Mouse (Mus musculus) kidney, postnatal 4 days (tissue): ENCODE measurements around the gene Preb.
A peak's percentile ranks its signal among the peaks of the same experiment; 100 is the strongest.

ENCODE experiments used
- DNase-seq, 2 experiments: peaks; one replicate each; pipeline ENCODE4 v3.0.0; 2021; ENCODE audit warnings: mixed read lengths in 2 of 2

Gene Preb

DNA sequence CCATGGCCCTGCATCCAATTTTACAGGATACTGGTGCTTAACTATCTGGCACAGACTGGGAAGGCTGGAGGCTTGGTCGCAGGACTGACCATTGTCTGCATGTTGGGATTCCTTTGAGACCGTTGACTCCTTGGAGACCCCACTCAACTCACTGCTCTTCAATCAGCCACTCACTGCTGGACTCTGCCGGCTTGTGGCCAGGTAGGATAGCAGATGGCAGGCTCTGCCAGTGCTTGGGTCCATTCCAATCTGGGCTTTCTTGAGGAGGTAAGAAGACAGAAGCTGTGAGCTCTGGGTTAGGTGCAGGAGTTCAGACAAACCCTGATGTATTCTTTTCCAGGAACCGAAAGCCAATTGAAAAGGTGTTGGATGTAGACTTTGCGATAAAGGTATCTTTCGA is 6.1 kb downstream of the Preb start:
- no peak for DNase-seq

DNA sequence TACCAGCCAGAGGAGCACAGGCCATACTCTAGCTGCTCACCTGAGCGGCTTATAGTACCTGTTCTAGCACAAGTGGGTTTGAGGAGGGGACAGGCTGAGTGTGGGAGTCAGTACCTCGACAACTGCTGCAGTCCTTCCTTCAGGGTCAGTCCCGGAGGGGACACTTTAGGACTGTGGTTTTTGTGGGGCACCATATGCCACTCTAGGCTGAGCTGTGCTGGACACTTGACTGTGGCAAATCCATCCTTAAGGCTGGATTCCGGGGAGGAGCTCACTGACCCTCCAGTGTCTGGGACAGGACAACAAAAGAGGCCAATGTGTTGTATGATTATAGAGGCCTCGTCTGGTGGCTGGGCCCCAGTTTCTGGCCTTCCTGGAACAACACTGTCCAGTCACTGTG is 7.6 kb downstream of the Preb start:
- DNase-seq, result no peak

DNA sequence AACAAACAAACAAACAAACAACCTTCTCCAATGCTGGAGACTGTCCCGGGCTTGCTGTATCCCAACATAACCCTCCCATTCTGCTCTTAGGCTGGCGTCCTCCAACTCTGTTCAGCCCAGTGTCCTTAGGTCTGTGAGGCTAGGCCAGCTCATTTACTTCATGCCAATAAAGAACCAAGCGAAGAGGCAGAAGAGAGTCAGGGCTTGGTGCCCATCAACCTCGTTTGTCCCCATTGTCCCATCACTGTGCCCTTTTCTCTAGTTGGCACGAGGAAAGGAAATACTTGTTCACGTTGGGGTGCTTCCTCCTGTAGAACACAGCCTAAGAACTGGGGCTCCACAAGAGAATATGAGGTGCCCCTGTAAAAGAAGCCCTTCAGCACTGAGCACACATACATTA is 8.5 kb downstream of the Preb start:
- no peak for DNase-seq

DNA sequence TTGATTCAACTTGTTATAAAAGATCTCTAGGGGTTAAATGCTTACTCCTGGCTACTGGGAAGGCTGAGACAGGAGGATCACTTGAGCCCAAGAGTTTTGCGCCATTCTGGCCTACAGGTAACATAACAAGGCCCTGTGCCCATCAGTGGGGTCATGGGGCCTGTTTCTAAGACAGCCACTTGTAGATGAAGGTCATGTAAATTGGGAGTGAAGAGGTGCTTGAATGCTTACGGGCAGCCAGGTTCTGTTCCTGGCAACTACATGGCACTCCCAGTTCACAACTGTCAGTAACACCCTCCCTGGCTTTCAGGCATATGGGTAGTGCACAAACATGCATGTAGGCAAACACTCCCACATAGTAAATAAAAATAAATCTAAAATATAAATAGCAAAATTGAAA is 9.2 kb downstream of the Preb start:
- no peak for DNase-seq

DNA sequence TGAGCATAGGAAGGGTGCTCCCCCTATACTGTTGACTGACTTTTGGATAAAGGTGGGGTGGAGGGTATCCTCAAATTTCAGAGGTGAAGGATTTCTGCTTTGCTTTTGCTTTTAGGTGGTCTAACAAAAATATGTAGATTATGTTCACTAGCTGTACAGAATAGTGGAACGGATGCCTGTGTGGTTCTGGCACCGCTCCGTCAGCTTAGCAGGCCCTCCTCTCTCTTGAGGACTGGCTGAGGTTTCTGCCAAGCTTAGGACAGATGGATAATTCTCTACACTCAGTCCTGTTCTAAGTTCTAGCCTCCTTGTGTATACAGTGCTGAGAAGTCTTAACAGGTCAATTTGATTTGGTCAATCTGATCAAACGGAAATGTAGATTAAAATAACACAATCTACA is 9.7 kb downstream of the Preb start:
- no peak for DNase-seq

DNA sequence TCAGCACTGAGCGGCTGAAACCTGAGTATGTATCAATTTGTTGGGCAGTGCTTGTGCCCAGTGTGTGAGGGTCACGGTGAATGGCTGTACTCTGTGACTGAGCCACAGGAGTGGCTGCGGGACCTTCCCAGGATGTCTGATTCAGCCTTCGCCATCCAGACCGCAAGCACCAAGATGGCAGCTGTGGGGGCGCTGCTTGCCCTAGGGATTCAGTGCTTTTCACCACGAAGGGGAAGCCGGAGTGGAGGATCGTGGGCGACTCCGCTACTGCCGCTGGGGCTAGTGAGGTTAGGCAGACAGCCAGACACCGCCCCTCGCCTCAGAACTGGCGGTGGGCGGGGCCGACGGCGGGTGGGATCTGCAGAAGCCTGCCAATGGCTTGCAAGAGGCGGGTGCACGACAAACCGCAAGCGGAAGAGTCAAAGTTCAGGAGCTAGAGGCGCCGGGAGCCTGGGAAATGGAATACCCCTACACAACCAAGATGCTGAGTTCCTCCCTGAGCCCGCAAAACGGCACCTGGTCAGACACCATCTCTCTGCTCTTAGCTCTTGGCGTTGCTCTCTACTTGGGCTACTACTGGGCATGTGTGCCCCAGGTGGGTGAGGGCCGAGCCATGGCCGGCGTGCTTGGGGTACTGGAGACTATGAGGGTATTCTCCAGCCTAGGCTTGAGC is 10.4 kb downstream of the Preb start:
- peak; percentile 97 to 98 for DNase-seq

DNA sequence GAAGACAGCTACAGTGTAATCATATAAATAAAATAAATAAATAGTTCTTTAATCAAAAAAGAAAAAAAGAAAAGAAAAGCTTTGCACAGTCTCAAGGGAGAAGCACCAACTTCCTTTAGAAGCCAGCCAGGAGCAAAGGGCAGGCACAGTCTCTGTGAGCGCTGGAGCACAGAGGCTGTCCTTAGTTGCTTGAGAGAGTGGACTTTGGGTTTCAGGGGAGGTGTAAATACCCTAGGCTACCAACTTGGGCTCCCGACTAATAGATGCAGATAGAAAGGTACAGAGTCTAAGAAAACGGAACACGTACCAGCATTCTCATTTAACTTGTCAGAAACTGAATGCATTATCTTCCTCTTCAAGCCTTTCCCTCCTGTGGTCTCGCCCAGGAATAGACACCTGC is 11.5 kb downstream of the Preb start:
- no peak for DNase-seq

DNA sequence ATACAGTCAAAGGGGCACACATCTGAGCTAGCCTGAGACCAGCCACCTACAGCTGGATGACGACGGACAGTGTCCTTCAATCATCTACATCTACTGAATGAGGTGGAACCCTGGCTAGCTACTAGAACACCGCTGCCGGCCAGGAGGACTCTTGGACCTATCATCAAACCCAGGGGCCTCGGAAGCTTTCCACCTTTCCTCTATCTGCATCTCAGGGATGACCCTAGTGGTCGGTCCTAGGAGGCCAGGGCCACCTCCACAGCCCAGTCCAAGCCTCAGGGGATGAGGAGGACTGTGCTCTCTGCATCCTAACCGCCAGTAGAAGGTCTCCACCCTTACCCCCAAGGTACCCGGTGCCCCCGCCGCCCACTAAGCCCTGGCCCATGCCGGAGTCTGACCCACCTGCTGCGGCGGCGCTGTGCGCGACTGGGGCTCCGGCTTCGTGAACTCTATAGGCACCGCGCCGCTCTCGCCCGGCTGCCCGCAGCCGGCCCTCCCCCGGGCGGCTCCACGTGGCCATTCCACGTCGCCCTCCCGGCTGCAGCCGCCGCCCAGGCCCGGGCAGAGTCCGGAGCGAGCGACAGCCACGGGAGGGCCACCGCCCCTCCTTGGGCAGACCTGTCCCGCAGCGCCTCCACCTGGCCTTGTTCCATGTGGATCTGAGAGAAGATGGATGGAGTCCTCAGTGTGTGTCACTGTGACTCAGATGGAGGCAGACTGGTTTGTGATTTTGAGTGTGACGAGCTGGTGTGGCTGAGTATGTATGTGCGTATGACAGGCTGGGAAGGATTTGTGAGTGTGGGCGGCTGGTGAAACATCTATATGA is 15.0 kb downstream of the Preb start, which contains the start of gene Cgref1:
Gene Cgref1 (minus strand): TSS at position 636 of the 826 bp plus-strand sequence.
- peak; percentile 80 to 88 for DNase-seq

DNA sequence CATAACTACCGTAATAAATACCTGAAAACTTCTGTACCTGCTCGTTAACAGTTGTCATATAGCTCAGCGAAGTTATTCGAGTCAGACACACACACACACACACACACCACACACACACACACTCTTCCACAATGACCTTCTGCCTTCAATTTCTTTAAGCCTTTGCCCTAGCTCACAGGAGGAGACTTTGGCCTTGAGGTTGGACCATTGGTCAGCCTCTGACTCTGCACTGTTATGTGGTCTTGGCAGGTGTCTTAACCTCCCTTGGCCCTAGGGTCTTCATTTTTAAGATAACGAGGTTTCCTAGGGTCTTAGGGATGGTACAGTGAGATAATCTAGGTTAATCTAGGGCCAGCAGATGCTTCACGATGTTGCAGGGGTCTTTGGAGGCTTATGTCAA is 15.8 kb downstream of the Preb start:
- no peak for DNase-seq

DNA sequence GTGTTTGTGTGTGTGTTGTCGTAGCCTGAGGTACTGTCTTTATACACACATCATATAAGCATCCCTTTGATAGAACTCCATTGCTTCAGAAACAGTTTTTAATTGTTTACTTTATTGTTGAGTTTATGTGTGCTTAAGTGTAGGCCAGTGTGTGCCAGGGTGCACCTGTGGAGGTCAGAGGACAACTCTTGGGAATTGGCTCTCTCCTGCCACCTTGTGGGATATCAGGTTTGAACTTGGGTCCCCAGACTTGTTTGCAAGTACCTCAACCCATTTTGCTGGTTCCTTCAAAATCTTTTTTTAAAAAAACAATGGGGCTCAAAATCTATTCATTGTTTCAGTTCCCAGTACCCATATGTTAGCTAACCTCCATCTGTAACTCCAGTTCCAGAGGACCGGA is 17.2 kb downstream of the Preb start:
- peak; percentile 40 to 56 for DNase-seq

DNA sequence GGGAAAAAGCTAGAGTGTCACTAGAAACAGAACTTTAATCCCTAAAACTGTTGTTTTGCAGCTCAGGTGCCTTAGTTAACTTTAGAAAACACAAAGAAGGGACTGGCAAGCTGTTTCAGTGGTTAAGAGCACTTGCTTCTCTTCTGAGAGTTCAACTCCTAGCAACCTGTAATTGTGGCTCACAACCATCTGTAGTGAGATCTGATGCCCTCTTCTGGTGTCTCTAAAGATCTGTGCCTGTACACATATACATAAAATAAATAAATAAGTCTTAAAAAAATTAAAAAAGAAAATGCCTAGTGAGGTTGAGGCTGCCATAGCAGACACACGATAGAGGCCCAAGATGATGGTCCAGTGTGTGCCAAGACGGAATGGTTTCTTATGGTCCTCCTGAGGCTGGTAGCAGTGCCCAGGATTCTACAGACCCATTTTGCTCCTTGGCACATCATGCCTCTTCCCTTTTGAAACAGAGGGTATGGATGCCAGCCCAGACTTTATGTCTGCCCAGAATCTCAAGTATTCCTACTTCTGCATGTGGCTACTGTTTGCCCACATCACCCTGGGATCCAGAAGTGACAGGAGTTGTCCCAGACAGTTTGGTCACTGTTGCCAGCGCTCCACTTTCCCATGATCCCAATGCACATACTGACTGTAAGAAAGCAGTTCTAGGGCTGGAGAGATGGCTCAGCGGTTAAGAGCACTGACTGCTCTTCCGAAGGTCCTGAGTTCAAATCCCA is 25.3 kb downstream of the Preb start:
- DNase-seq, result no peak

DNA sequence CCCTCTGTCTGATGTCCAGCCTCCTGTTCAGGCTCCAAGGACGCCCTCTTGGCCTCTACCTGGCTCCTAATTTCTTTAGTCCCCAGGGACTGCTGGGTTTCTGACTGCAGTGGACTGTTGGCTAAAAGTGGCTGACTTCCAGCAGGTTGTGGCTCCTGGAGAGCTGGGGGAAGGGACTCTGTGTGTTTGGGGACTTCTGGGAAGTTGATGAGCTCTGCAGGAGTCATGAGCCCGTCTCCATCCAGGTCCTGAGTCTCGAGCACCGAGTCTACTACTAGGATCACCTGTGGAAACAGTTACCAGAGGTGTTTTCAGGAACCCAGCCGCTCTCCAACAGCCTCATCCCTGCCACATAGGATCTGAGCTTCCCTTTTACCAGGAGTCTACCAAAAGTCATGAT is 26.5 kb downstream of the Preb start:
- no peak for DNase-seq

DNA sequence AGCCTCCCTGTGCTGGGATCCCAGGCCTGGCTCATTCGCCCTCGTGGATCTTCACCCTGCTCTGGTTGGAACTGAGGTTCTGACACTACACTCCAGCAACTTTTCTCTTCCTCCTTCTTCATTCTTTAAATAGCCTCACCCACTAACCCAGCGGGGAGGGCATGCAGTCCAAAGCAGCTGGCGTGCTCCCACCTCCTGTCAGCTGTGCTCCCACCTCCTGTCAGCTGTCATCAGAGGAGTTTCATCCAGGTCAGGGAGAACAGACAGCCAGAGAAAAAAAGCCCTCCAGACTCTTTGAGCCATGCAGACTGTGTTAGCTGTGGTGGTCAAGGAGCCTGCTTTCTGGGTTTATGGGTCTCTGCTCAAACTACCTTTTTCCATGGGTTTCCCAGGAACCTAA is 28.8 kb downstream of the Preb start:
- no peak for DNase-seq

DNA sequence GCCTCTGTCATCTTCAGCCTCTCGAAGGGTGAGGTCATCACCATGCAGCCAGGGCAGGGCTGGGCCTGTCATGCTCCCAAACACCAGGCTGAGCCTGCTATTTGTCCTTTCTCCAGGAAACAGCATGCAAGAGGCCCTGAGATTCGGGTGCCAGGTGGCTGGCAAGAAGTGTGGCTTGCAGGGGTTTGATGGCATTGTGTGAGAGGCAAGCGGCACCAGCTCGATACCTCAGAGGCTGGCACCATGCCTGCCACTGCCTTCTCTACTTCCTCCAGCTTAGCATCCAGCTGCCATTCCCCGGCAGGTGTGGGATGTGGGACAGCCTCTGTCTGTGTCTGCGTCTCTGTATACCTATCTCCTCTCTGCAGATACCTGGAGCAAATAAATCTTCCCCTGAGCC is 29.3 kb downstream of the Preb start:
- no peak for DNase-seq

DNA sequence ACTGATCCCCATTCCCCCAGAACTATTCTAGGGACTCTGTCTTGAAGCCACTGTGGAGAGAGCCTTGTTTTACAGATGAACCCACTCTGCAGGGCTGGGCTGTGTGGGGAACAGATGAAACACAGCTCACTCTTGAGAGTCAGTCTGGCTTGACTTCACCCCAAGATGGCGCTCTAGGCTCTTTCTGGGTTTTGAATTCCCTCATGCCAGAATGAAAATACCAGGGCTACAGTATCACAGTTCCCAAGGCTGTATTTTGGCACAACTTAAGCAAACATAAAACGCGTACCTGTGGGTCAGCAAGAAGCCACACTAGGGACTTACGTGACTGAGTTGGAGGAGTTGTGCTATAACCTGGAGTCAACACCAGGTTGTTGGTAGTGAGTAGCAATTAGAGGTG is 30.0 kb downstream of the Preb start:
- peak; percentile 85 to 87 for DNase-seq

DNA sequence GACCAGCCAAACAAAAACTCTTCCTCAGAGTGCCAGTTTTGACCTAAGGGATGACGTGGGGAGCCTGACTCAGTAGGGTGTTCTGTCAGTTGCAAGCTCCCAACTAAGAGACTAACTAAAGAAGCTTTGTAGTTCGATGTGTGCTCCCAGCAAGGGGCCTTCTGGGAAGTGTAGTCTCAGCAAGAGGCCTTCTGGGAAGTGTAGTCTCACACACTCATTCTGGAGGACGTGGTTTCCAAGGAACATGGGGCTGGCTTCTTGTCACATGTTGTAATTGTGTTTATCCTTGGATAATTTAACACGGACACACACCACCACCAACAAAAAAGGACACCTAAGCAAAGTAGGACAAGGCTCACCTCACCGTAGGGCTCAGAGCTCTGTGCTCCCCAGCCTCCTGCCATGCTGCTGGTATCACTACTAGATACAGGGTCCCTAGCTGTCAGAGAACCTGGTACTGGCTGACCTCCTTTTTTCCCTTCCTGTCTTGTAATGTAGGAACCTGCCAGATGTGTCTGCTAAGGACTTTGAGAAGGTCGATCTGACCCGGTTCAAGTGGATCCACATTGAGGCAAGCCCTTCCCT is 32.1 kb downstream of the Preb start:
- DNase-seq, result peak in 1 of 2 experiments; percentile 40

DNA sequence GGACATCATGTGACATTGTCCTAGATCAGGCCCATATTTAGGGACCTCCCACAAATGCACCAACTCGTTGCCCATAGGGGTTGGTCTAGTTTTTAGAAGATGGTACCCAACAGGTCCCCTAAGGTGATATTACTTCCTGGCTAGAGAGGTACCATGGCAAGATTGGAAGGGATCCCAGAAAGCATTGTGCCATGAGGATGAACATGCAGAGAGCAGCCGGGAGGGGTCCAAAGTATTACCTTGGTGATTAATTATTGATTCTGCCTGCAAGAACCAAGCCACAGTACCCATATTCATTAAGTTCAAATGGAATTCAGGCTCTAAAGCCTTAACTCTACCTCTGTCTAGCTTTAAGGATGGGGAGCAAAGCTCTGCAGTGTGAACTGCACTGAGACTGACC is 34.1 kb downstream of the Preb start:
- DNase-seq, result no peak

DNA sequence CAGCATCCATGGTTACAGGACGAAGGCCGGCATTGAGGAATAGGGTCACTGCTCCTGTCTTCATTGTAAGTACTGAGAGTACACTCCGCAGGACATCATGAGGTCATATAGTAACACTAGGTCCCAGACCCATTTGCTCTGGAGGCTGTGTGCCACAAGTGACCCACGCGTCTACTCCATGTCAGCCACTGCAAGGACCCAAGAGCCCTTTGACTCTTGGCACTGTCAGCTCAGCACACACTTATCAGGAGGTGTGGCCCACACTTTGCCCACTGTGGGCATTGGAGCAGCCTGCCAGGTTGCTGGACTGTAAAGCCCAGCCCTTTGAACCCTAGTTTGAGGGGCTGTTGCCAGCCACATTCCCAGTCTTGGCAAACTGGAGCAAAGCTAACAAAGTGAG is 34.9 kb downstream of the Preb start:
- peak in 1 of 2 experiments; percentile 60 for DNase-seq

DNA sequence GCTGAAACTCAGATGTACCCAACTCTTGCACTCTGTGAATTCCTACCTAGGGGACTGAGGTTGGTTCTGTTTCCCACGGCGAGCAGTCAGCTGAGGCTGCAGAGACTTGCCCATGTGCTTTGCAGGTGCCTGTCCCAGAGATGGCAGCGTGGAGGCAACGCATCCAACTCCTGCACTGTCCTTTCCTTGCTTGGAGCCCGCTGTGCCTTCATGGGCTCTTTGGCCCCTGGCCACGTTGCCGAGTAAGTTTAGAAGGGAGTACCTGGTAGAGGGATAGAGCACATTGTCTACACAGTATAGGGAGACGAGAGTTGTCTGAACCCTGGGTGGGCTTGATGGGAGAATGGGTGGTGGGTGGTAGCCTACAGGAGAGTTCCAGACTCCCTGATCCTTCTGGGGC is 35.5 kb downstream of the Preb start:
- no peak for DNase-seq

DNA sequence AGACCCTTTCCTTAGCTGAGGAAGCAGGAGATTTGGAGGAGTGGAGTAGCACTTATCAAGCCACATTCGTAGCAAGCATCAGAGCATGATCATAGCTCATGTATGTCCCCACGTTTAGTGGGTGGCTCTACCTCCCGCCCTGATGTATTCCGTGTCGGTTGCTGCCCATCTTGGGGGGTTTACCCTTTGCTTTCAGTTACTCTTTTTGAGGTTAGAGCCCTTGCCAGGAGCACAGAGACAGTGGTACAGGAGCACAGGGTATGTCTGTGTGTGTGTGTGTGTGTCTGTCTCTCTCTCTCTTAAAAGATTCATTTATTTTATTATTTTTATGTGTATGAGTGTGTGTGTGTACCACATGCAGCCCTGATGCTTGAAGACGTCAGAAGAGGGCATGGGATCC is 37.0 kb downstream of the Preb start:
- DNase-seq, result no peak

DNA sequence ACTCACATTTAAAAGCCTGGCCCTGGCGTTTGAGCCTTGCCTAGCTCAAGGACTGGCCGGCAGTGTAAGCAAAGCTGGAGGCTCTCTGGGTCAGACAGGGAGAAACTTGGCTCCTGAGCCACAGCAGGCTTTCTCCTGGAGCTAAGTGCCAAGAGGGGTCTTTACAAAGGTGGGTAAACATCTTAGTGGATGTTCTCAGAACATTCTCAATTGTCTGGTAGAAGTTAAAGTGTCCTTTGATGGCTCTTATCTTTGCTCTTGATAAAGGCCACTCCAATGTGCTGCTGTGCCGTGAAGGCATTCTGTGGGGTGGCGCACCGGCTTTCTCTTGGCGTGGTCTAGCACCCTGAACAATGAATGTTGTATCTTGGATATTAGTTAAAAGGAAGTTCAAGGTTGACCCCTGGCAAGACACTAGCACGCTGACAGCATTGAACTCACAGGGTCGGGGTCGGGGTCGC is 37.5 kb downstream of the Preb start:
- no peak for DNase-seq

DNA sequence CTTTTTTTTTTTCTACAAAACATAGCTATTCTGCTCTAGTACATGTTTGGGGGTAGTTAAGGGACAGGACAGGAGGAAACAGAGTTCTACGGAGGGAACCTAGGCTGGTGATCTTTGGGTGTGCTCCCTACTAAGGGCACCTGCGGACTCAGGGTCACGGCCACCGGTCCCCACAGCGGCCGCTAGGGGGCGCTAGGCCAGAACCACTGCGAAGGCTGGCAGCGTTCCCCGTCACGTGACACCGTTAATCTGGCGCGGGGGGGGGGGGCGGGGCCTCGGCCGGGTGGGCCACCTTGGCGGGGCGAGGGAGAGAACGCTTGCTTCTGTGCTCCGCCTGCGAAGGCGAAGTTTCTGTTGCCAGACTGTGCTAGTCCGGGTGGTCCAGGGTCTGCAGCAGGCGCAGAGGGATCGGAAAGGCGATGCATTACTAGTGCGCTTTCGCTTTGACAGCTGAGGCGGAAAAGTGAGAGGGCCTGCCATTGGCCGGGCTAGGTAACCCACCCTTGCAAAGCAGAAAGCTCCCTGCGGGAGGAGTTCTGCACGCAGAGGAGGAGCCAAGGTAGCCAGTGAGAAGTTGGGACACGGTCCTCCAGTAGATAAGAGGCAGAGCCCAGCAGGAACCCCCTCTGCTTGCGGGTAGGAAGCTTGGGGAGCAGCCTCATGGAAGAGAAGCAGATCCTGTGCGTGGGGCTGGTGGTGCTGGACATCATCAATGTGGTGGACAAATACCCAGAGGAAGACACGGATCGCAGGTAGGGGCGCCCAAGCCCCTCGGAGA is 38.7 kb downstream of the Preb start, which contains the start of gene Khk:
Gene Khk (plus strand): TSS at position 176 of the 778 bp plus-strand sequence.
- peak; percentile 96 for DNase-seq
